Mouse (Mus musculus): ENCODE data around the gene Mpst.

DNA sequence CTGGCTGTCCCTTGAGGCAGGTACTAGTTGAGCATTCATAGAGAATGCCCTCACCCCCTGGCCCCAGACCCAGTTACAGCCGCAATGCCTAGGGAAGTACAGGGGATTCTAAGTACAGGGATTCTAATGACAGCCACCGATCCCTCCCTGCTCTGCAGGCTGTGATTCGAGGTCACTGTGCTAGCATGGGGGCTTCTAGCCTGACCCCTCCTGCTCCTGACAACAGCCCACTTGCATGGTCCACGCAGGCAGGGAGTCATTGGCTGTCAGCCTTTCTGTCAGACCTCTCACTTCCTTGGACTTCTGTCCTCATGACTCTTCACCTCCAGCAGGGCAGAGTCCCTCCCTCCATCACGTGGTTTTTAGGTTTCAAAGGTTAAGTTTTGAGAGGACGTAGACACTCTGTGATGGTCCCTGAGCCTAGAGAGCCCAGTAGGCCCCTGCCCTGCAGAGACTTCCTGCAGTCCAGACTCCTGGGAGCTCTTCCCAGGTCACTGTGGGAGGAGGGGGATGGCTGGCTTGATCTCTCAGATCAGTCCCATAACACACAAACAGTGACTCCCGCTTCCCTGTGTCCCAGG lies 25.4 kb downstream of the Mpst start:
- TF ChIP-seq CTCF (IDR thresholded peaks at IDR 0.05; ENCODE audit: control insufficient read depth, insufficient read depth, insufficient replicate concordance, low read depth, low read length) (no peak), POLR2A (IDR thresholded peaks at IDR 0.05; ENCODE audit: control insufficient read depth, low read depth, low read length) (no peak)

Data from testis, adult 2 months (tissue).